Mouse (Mus musculus) forebrain, postnatal 0 days (tissue): ENCODE results near the gene Slc4a3. TPM values are rescaled to one million over a fixed set of nuclear protein-coding genes. Genes with fewer than 3 reads are reported as not detected.

Experiments
- ATAC-seq: fragments of 200-750 bp; cut with Nextera tagmentation; 2 replicates; pipeline ENCODE4 v1.8.0; 2017; ENCODE audit warnings: mild to moderate bottlenecking, moderate library complexity
- DNase-seq: peaks from one replicate; pipeline ENCODE4 v3.0.0-alpha.2; 2015
- H3K27ac ChIP-seq: fragments of 300-500 bp; sonication (generic); 2 replicates; pipeline ENCODE4 v1.5.1; 2014; ENCODE audit warnings: low read depth, mild to moderate bottlenecking, antibody characterized with exemption, low read length, moderate library complexity, mixed read lengths
- H3K27me3 ChIP-seq: fragments of 300-500 bp; sonication (generic); 2 replicates; pipeline ENCODE4 v1.6.1; 2014; ENCODE audit warnings: mild to moderate bottlenecking, low read length, mixed read lengths; ENCODE audit not compliant: insufficient read depth
- H3K36me3 ChIP-seq: fragments of 300-500 bp; sonication (generic); 2 replicates; pipeline ENCODE4 v1.6.1; 2014; ENCODE audit warnings: mild to moderate bottlenecking, moderate library complexity; ENCODE audit not compliant: insufficient read depth
- H3K4me1 ChIP-seq: fragments of 300-500 bp; sonication (generic); 2 replicates; pipeline ENCODE4 v1.6.1; 2014; ENCODE audit warnings: antibody characterized with exemption; ENCODE audit not compliant: insufficient read depth
- H3K4me2 ChIP-seq: fragments of 300-500 bp; sonication (generic); 2 replicates; pipeline ENCODE4 v1.6.1; 2014; ENCODE audit warnings: low read depth, mild to moderate bottlenecking, moderate library complexity
- H3K4me3 ChIP-seq: fragments of 300-500 bp; sonication (generic); 2 replicates; pipeline ENCODE4 v1.5.1; 2014; ENCODE audit warnings: low read depth, low read length, mixed read lengths
- H3K9ac ChIP-seq: fragments of 300-500 bp; sonication (generic); 2 replicates; pipeline ENCODE4 v1.6.1; 2014; ENCODE audit warnings: mild to moderate bottlenecking
- H3K9me3 ChIP-seq: fragments of 300-500 bp; sonication (generic); 2 replicates; pipeline ENCODE4 v1.6.1; 2016; ENCODE audit warnings: low read length
- CTCF ChIP-seq: sonication (generic); IDR thresholded peaks from 2 replicates; pipeline ENCODE4 v1.5.1; 2016; ENCODE audit warnings: antibody characterized with exemption, control low read depth, low read depth
- WGBS: fragments of 180-500 bp; shearing (Covaris S2); extraction: QIAGEN DNeasy Blood & Tissue Kit; methylation state at CpG from one replicate; pipeline ENCODE4 v1.1.7; 2014; 5-methylcytosine and 5-hydroxymethylcytosine counted together
- polyA plus RNA-seq: library from polyadenylated mRNA; unstranded; fragments of >200 nt; fragmentation: Nextera tagmentation; extraction: Ambion mirVana; gene quantifications from 2 replicates; pipeline ENCODE4 v1.2.1, GENCODE M21; 2015
- total RNA-seq: library from RNA; depleted of rRNA; stranded (reverse); fragments of >200 nt; gene quantifications from 2 replicates; pipeline ENCODE4 v1.2.3, GENCODE M21; 2014

Gene Slc4a3
- total and polyA plus RNA-seq, 2 experiments from 2014 or later: 73.0 to 120 TPM

GRCm38 (mm10) chr1:75511437-75512210 lies 34.4 kb upstream of the Slc4a3 start:
- H3K36me3 ChIP-seq: no peaks in the 10 kb centered on the region
- no peak overlapping the region for H3K27ac ChIP-seq
- TF ChIP-seq CTCF: no peak
- no peaks in the 10 kb centered on the region for H3K4me1 ChIP-seq
- H3K4me3 ChIP-seq: no peak overlapping the region
- H3K4me2 ChIP-seq: no peak overlapping the region
- DNase-seq (no peak), ATAC-seq (no peak)
- 61% methylated on average over 4 of the region's 4 CpGs for WGBS
- no peaks in the 10 kb centered on the region for H3K27me3 ChIP-seq
- H3K9ac ChIP-seq: no peak overlapping the region
- no peaks in the 10 kb centered on the region for H3K9me3 ChIP-seq

- Histone ChIP-seq H3K27ac (no peak overlapping the region), H3K9me3 (no peaks in the 10 kb centered on the region), H3K4me1 (no peaks in the 10 kb centered on the region), H3K4me3 (no peak overlapping the region), H3K36me3 (no peaks in the 10 kb centered on the region), H3K27me3 (no peaks in the 10 kb centered on the region), H3K4me2 (no peak overlapping the region), H3K9ac (no peak overlapping the region)
- WGBS: 93% methylated on average over 3 of the region's 3 CpGs
- DNase-seq (no peak), ATAC-seq (no peak)
- no peak for TF ChIP-seq CTCF
Observed at GRCm38 (mm10) chr1:75512550-75512949, 33.5 kb upstream of the Slc4a3 start.

- H3K27ac ChIP-seq: no peak overlapping the region
- H3K27me3 ChIP-seq: no peaks in the 10 kb centered on the region
- no peak for TF ChIP-seq CTCF
- ATAC-seq (no peak), DNase-seq (no peak)
- H3K9ac ChIP-seq: no peak overlapping the region
- H3K4me1 ChIP-seq: peaks cover 4% of the 10 kb centered on the region
- H3K9me3 ChIP-seq: no peaks in the 10 kb centered on the region
- 83% methylated on average over 15 of the region's 15 CpGs for WGBS
- no peak overlapping the region for H3K4me3 ChIP-seq
- H3K4me2 ChIP-seq: no peak overlapping the region
- no peaks in the 10 kb centered on the region for H3K36me3 ChIP-seq
Observed at GRCm38 (mm10) chr1:75516703-75517380, 29.2 kb upstream of the Slc4a3 start.

- Histone ChIP-seq H3K27ac (no peak overlapping the region), H3K4me1 (peaks cover 4% of the 10 kb centered on the region), H3K9ac (no peak overlapping the region), H3K36me3 (no peaks in the 10 kb centered on the region), H3K4me3 (no peak overlapping the region), H3K4me2 (no peak overlapping the region), H3K9me3 (no peaks in the 10 kb centered on the region), H3K27me3 (no peaks in the 10 kb centered on the region)
- TF ChIP-seq CTCF: no peak
- no peak for DNase-seq
- WGBS: 67% methylated on average over 4 of the region's 4 CpGs
- ATAC-seq: no peak
Observed at GRCm38 (mm10) chr1:75517984-75518383, 28.1 kb upstream of the Slc4a3 start.

- peaks cover 4% of the 10 kb centered on the region for H3K4me1 ChIP-seq
- H3K9ac ChIP-seq: no peak overlapping the region
- H3K27me3 ChIP-seq: no peaks in the 10 kb centered on the region
- H3K4me2 ChIP-seq: no peak overlapping the region
- no peak overlapping the region for H3K4me3 ChIP-seq
- DNase-seq (no peak), ATAC-seq (no peak)
- H3K27ac ChIP-seq: no peak overlapping the region
- H3K9me3 ChIP-seq: no peaks in the 10 kb centered on the region
- TF ChIP-seq CTCF: no peak
- H3K36me3 ChIP-seq: no peaks in the 10 kb centered on the region
- WGBS: 92% methylated on average over 4 of the region's 4 CpGs
Observed at GRCm38 (mm10) chr1:75518427-75518826, 27.6 kb upstream of the Slc4a3 start.

GRCm38 (mm10) chr1:75519576-75519975 lies 26.5 kb upstream of the Slc4a3 start:
- Histone ChIP-seq H3K27me3 (no peaks in the 10 kb centered on the region), H3K9me3 (no peaks in the 10 kb centered on the region), H3K4me1 (peaks cover 4% of the 10 kb centered on the region), H3K4me2 (no peak overlapping the region), H3K27ac (no peak overlapping the region), H3K4me3 (no peak overlapping the region), H3K9ac (no peak overlapping the region), H3K36me3 (no peaks in the 10 kb centered on the region)
- ATAC-seq (no peak), DNase-seq (no peak)
- TF ChIP-seq CTCF: no peak
- 45% methylated on average over 5 of the region's 5 CpGs for WGBS

GRCm38 (mm10) chr1:75521321-75522031 lies 24.6 kb upstream of the Slc4a3 start, which contains the start of gene Stk11ip:
Gene Stk11ip (plus strand): TSS chr1:75521529.
- H3K36me3 ChIP-seq: peaks cover 11% of the 10 kb centered on the region
- TF ChIP-seq CTCF: no peak
- DNase-seq: peak; percentile 95
- peak within 1 kb of the TSS; percentile 80 for H3K27ac ChIP-seq
- no peaks in the 10 kb centered on the region for H3K27me3 ChIP-seq
- peak within 1 kb of the TSS; percentile 56 for H3K4me2 ChIP-seq
- H3K4me3 ChIP-seq: peak within 1 kb of the TSS; percentile 57
- 1% methylated on average over 46 of the region's 46 CpGs for whole genome bisulfite sequencing
- peak; percentile 99 for ATAC-seq
- peak within 1 kb of the TSS; percentile 53 for H3K9ac ChIP-seq
- no peaks in the 10 kb centered on the region for H3K9me3 ChIP-seq
- H3K4me1 ChIP-seq: peaks cover 4% of the 10 kb centered on the region
